Mouse (Mus musculus) CH12.LX (cell line): ENCODE results near the gene Camkmt. TPM values are rescaled to one million over a fixed set of nuclear protein-coding genes. Genes with fewer than 3 reads are reported as not detected.

Experiments
- DNase-seq: peaks from one replicate; pipeline ENCODE4 v3.0.0-alpha.2; 2013; ENCODE audit errors: extremely low read depth
- H3K27ac ChIP-seq: 2 replicates; pipeline ENCODE4 v1.5.1; 2012; ENCODE audit warnings: low read depth, mild to moderate bottlenecking, control low read depth, moderate library complexity; ENCODE audit not compliant: insufficient read depth
- H3K27me3 ChIP-seq: replicated peaks from 2 replicates; pipeline ENCODE3; 2012; ENCODE audit warnings: inconsistent platforms
- H3K36me3 ChIP-seq, 2 experiments: replicated peaks in 1 of 2; 2 replicates each; pipeline versions ENCODE3 to v1.6.1; 2012; ENCODE audit warnings: inconsistent platforms in 1 of 2, low read length in 1 of 2, mild to moderate bottlenecking in 1 of 2, mixed read lengths in 1 of 2, moderate library complexity in 1 of 2; ENCODE audit not compliant: control insufficient read depth in 1 of 2, insufficient read depth in 1 of 2
- H3K4me1 ChIP-seq, 2 experiments: 2 replicates each; pipeline ENCODE4 v1.6.1; 2012; ENCODE audit warnings: inconsistent platforms in 1 of 2, moderate library complexity in 1 of 2; ENCODE audit not compliant: insufficient read depth in 2 of 2, control insufficient read depth in 1 of 2
- H3K4me2 ChIP-seq: 2 replicates; pipeline ENCODE4 v1.6.1; 2012; ENCODE audit warnings: low read depth, mild to moderate bottlenecking, control low read depth; ENCODE audit not compliant: poor library complexity, insufficient read depth, severe bottlenecking
- H3K4me3 ChIP-seq, 3 experiments: fragments of 150-350 bp in 1 of 3; sonication (generic) in 1 of 3; replicated peaks in 1 of 3; 2 replicates each; pipeline versions ENCODE3 to v1.5.1; 2011 to 2012; ENCODE audit warnings: low read depth in 2 of 3, low read length in 2 of 3, mild to moderate bottlenecking in 2 of 3, moderate library complexity in 2 of 3, control low read depth in 1 of 3, improper control_type of control experiment in 1 of 3, inconsistent platforms in 1 of 3, mixed read lengths in 1 of 3; ENCODE audit not compliant: poor library complexity in 1 of 3
- H3K79me2 ChIP-seq: replicated peaks from 2 replicates; pipeline ENCODE4 v1.6.1; 2012; ENCODE audit warnings: mild to moderate bottlenecking, moderate library complexity; ENCODE audit not compliant: control insufficient read depth, poor library complexity, insufficient read depth, severe bottlenecking; ENCODE audit errors: extremely low read depth
- H3K9ac ChIP-seq: 2 replicates; pipeline ENCODE4 v1.6.1; 2012; ENCODE audit warnings: low read depth, mild to moderate bottlenecking, control low read depth, moderate library complexity; ENCODE audit not compliant: insufficient read depth
- H3K9me3 ChIP-seq: replicated peaks from 2 replicates; pipeline ENCODE3; 2012; ENCODE audit warnings: low read length, inconsistent platforms, mixed read lengths
- BHLHE40 ChIP-seq: IDR thresholded peaks from 2 replicates; pipeline ENCODE4 v1.6.1; 2011; ENCODE audit warnings: mild to moderate bottlenecking, low read depth, low read length, improper control_type of control experiment
- CHD1 ChIP-seq: IDR thresholded peaks from 2 replicates; pipeline ENCODE4 v1.6.1; 2012; ENCODE audit warnings: low read depth, low read length, improper control_type of control experiment, inconsistent platforms
- CTCF ChIP-seq, 2 experiments: IDR thresholded peaks in 1 of 2; conservative IDR thresholded peaks in 1 of 2; 2 replicates each; pipeline ENCODE4 v1.5.1; 2011 to 2012; ENCODE audit warnings: low read depth in 2 of 2, low read length in 2 of 2, improper control_type of control experiment in 1 of 2, inconsistent platforms in 1 of 2, mild to moderate bottlenecking in 1 of 2, moderate library complexity in 1 of 2
- HCFC1 ChIP-seq: IDR thresholded peaks from 2 replicates; pipeline ENCODE4 v1.6.1; 2012; ENCODE audit warnings: low read depth, mild to moderate bottlenecking, inconsistent platforms, low read length, improper control_type of control experiment
- IRF4 ChIP-seq: IDR thresholded peaks from 2 replicates; pipeline ENCODE4 v1.6.1; 2014; ENCODE audit warnings: low read depth, mild to moderate bottlenecking, inconsistent platforms, low read length, improper control_type of control experiment
- JUN ChIP-seq: IDR thresholded peaks from 2 replicates; pipeline ENCODE4 v1.6.1; 2011; ENCODE audit warnings: low read depth, mild to moderate bottlenecking, low read length, improper control_type of control experiment, moderate library complexity; ENCODE audit not compliant: insufficient read depth
- JUND ChIP-seq: conservative IDR thresholded peaks from 2 replicates; pipeline ENCODE4 v1.6.1; 2011; ENCODE audit warnings: low read depth, low read length, improper control_type of control experiment
- MAFK ChIP-seq: IDR thresholded peaks from 2 replicates; pipeline ENCODE4 v1.6.1; 2011; ENCODE audit warnings: low read length, improper control_type of control experiment; ENCODE audit not compliant: insufficient replicate concordance
- MXI1 ChIP-seq: IDR thresholded peaks from 2 replicates; pipeline ENCODE4 v1.6.1; 2011; ENCODE audit warnings: mild to moderate bottlenecking, low read depth, low read length, improper control_type of control experiment
- NELFE ChIP-seq: IDR thresholded peaks from 2 replicates; pipeline ENCODE4 v1.6.1; 2011; ENCODE audit warnings: low read depth, low read length, improper control_type of control experiment
- POLR2A ChIP-seq: IDR thresholded peaks from 2 replicates; pipeline ENCODE4 v1.6.1; 2011; ENCODE audit warnings: low read depth, mild to moderate bottlenecking, improper control_type of control experiment, low read length
- RAD21 ChIP-seq: IDR thresholded peaks from 2 replicates; pipeline ENCODE4 v1.6.1; 2011; ENCODE audit warnings: low read depth, mild to moderate bottlenecking, low read length, improper control_type of control experiment, moderate library complexity
- USF1 ChIP-seq: IDR thresholded peaks from 2 replicates; pipeline ENCODE4 v1.6.1; 2014; ENCODE audit warnings: low read depth, mild to moderate bottlenecking, inconsistent platforms, low read length, improper control_type of control experiment
- USF2 ChIP-seq: conservative IDR thresholded peaks from 2 replicates; pipeline ENCODE4 v1.6.1; 2011; ENCODE audit warnings: low read depth, low read length, improper control_type of control experiment
- ZC3H11A ChIP-seq: IDR thresholded peaks from 2 replicates; pipeline ENCODE4 v1.6.1; 2012; ENCODE audit warnings: low read depth, mild to moderate bottlenecking, inconsistent platforms, low read length, improper control_type of control experiment
- ZNF384 ChIP-seq: IDR thresholded peaks from 2 replicates; pipeline ENCODE4 v1.6.1; 2012; ENCODE audit warnings: low read depth, low read length, improper control_type of control experiment, inconsistent platforms
- dilution Hi-C: fragments of 300-500 bp; cut with MboI; formaldehyde crosslinking; loops from 2 replicates; pipeline ENCODE4 v1.14.3; 2020; ENCODE audit warnings: low sequenced_read_pairs; ENCODE audit not compliant: extremely low pct_unique_long_range_greater_than_20kb, extremely low pct_ligation_motif_present
- in situ Hi-C: fragments of 300-500 bp; cut with MboI; formaldehyde crosslinking; loops from 3 replicates; pipeline ENCODE4 v1.14.3; 2019; ENCODE audit warnings: low sequenced_read_pairs, low pct_ligation_motif_present, low pct_unique_long_range_greater_than_20kb, mixed read lengths
- polyA plus RNA-seq: library from polyadenylated mRNA; unstranded; fragments of >175 nt; gene quantifications from 2 replicates; pipeline ENCODE4 v1.2.1, GENCODE M21; 2012; ENCODE audit warnings: low read depth; ENCODE audit not compliant: insufficient read length
- total RNA-seq, 2 experiments: library from RNA; depleted of rRNA; stranded (reverse); fragments of 300-350 nt in 1 of 2; fragments of >200 nt in 1 of 2; gene quantifications; 2 replicates each; pipeline ENCODE4 v1.2.3; 2012 to 2014

The Camkmt gene
- total and polyA plus RNA-seq, 3 experiments = 1.5 to 4.4 (median 1.8) TPM

DNA sequence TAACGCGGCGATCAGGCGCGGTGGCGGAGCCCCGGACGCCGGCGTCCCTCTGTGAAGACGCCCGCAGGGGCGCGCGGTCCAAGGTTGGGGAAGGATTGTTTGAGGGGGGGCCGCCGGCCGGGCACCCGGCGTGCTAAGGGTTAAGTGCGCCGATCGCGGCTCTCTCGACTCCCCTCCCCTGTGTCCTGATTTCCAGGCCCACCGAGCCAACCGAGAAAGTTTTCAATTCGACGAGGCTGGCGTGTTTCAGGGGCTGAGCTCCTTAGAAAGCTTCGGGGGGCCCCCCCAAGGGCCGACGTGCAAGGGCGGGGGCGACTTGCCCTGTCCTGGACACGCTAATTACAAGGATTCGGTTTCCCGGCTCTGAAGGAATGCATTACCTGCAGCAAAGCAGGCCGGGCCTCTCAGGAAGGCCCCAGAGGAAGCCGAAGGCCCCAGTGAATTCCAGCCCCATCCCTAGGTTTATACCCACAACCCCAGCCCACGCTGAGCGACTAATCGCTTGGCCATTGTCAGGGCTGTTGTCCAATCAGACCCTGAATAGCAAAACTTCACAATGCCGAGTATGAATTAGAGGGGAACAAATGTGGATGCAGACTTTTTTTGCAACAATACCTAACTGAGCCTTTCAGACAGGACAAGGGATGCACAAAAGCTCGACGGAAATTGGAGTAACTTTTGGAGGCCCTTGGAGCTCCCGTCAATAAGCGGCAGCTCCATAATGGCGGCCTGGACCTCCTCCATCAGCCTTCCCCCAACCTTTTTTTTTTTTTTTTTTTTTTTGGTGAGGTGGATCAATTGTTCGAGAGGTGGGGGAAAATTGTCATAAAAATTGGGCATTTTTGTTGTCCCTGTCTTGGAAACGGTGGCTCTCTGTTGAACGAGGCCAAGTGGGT is 396.5 kb downstream of the Camkmt start:
- TF ChIP-seq NELFE = no peak
- Histone ChIP-seq H3K4me2 (no peak overlapping the region), H3K4me1 (no peaks in the 10 kb centered on the region), H3K36me3 (no peaks in the 10 kb centered on the region), H3K27ac (no peak overlapping the region), H3K9ac (no peak overlapping the region), H3K79me2 (no peaks in the 10 kb centered on the region), H3K27me3 (no peaks in the 10 kb centered on the region), H3K9me3 (no peaks in the 10 kb centered on the region), H3K4me3 (no peak overlapping the region)
- in situ Hi-C loops (no loop called here), dilution Hi-C loops (no loop called here)
- DNase-seq = no peak

DNA sequence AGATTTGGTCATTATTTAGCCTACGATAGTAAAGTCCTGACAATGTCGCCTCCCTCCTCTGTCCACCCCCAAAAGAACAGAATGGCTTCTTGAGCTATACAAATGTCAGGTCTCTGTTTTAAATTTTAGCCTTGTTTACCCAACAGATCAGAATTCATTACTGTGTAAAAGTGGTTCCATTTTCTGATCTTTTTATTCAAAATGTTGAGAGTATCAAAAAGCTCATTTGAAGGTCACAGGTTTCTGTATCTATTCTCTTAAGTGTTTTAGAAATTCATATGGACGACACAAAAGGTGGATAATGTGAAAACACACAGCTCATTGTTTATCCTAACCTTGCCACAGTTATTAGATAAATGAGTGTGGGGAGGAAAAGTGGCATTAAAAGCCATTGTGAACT is 397.2 kb downstream of the Camkmt start:
- Histone ChIP-seq H3K27ac (no peak overlapping the region), H3K36me3 (no peaks in the 10 kb centered on the region), H3K4me1 (no peaks in the 10 kb centered on the region), H3K9ac (no peak overlapping the region), H3K27me3 (no peaks in the 10 kb centered on the region), H3K4me2 (no peak overlapping the region), H3K9me3 (no peaks in the 10 kb centered on the region), H3K4me3 (no peak overlapping the region), H3K79me2 (no peaks in the 10 kb centered on the region)
- in situ Hi-C loops (no loop called here), dilution Hi-C loops (no loop called here)
- DNase-seq = no peak
- TF ChIP-seq IRF4 = no peak
- no peak for TF ChIP-seq USF1
- no peak for TF ChIP-seq JUND
- no peak for TF ChIP-seq USF2
- no peak for TF ChIP-seq CTCF (conservative IDR thresholded peaks at IDR 0.05 in 1 of 2, IDR thresholded peaks at IDR 0.05 in 1 of 2; ENCODE audit: low read depth in 2 of 2, low read length in 2 of 2)
- no peak for TF ChIP-seq POLR2A
- no peak for TF ChIP-seq RAD21
- TF ChIP-seq MXI1 = no peak
- no peak for TF ChIP-seq ZNF384
- no peak for TF ChIP-seq MAFK
- no peak for TF ChIP-seq CHD1
- TF ChIP-seq HCFC1 = no peak
- no peak for TF ChIP-seq ZC3H11A
- TF ChIP-seq JUN = no peak
- no peak for TF ChIP-seq BHLHE40
